Mouse (Mus musculus) hindbrain, embryonic 14.5 days (tissue): ENCODE results near the gene Rap1gap2. TPM values are rescaled to one million over a fixed set of nuclear protein-coding genes. Genes with fewer than 3 reads are reported as not detected.

Experiments
- ATAC-seq: fragments of 200-750 bp; cut with Nextera tagmentation; 2 replicates; pipeline ENCODE4 v1.8.0; 2017; ENCODE audit warnings: moderate number of reproducible peaks, mild to moderate bottlenecking, moderate TSS enrichment, moderate library complexity; ENCODE audit not compliant: low FRiP score
- DNase-seq: peaks from one replicate; pipeline ENCODE4 v3.0.0-alpha.2; 2015; ENCODE audit warnings: low spot score
- H3K27ac ChIP-seq: fragments of 300-500 bp; sonication (generic); 2 replicates; pipeline ENCODE4 v1.5.1; 2014; ENCODE audit warnings: mild to moderate bottlenecking, moderate library complexity
- H3K27me3 ChIP-seq: fragments of 300-500 bp; sonication (generic); 2 replicates; pipeline ENCODE4 v1.6.1; 2014; ENCODE audit warnings: mild to moderate bottlenecking, low read length, mixed read lengths; ENCODE audit not compliant: control insufficient read depth, insufficient read depth
- H3K36me3 ChIP-seq: fragments of 300-500 bp; sonication (generic); replicated peaks from 2 replicates; pipeline ENCODE4 v1.6.1; 2014; ENCODE audit not compliant: control insufficient read depth, insufficient read depth
- H3K4me1 ChIP-seq: fragments of 300-500 bp; sonication (generic); replicated peaks from 2 replicates; pipeline ENCODE4 v1.6.1; 2014; ENCODE audit warnings: antibody characterized with exemption, low read length, mixed read lengths; ENCODE audit not compliant: control insufficient read depth, insufficient read depth
- H3K4me2 ChIP-seq: fragments of 300-500 bp; sonication (generic); replicated peaks from 2 replicates; pipeline ENCODE4 v1.6.1; 2014; ENCODE audit warnings: mild to moderate bottlenecking, moderate library complexity
- H3K4me3 ChIP-seq: fragments of 300-500 bp; sonication (generic); replicated peaks from 2 replicates; pipeline ENCODE4 v1.5.1; 2014; ENCODE audit warnings: mild to moderate bottlenecking, low read length
- H3K9ac ChIP-seq: fragments of 300-500 bp; sonication (generic); 2 replicates; pipeline ENCODE4 v1.6.1; 2014
- H3K9me3 ChIP-seq: fragments of 300-500 bp; sonication (generic); 2 replicates; pipeline ENCODE4 v1.6.1; 2016; ENCODE audit warnings: low read length; ENCODE audit not compliant: control insufficient read depth
- WGBS: fragments of 180-500 bp; shearing (Covaris S2); extraction: QIAGEN DNeasy Blood & Tissue Kit; methylation state at CpG from one replicate; pipeline ENCODE4 v1.1.7; 2014; 5-methylcytosine and 5-hydroxymethylcytosine counted together
- polyA plus RNA-seq: library from polyadenylated mRNA; unstranded; fragments of >200 nt; fragmentation: Nextera tagmentation; extraction: Ambion mirVana; gene quantifications from 2 replicates; pipeline ENCODE4 v1.2.1, GENCODE M21; 2014

Rap1gap2 gene
- polyA plus RNA-seq, 1 experiment from 2014 or later, result 11.2 TPM

GRCm38 (mm10) chr11:74568004-74568403, 42.7 kb downstream of the Rap1gap2 start:
- Histone ChIP-seq H3K9ac (no peak overlapping the region), H3K27me3 (no peaks in the 10 kb centered on the region), H3K4me1 (0 out of 2 replicates have a peak, but pooled peaks cover 2% of the 10 kb centered on the region), H3K4me3 (no peak overlapping the region), H3K36me3 (no peaks in the 10 kb centered on the region), H3K9me3 (no peaks in the 10 kb centered on the region), H3K4me2 (no peak overlapping the region), H3K27ac (no peak overlapping the region)
- DNase-seq, result no peak
- ATAC-seq, result no peak
- WGBS, result 66% methylated on average over 3 of the region's 3 CpGs

GRCm38 (mm10) chr11:74566326-74566874, 44.3 kb downstream of the Rap1gap2 start:
- no peak for DNase-seq
- no peak overlapping the region for H3K4me2 ChIP-seq
- H3K36me3 ChIP-seq, result no peaks in the 10 kb centered on the region
- 87% methylated on average over 4 of the region's 4 CpGs for WGBS
- no peak for ATAC-seq
- no peak overlapping the region for H3K4me3 ChIP-seq
- 0 out of 2 replicates have a peak, but pooled peaks cover 2% of the 10 kb centered on the region for H3K4me1 ChIP-seq
- no peak overlapping the region for H3K9ac ChIP-seq
- H3K9me3 ChIP-seq, result no peaks in the 10 kb centered on the region
- H3K27me3 ChIP-seq, result no peaks in the 10 kb centered on the region
- H3K27ac ChIP-seq, result no peak overlapping the region

DNA sequence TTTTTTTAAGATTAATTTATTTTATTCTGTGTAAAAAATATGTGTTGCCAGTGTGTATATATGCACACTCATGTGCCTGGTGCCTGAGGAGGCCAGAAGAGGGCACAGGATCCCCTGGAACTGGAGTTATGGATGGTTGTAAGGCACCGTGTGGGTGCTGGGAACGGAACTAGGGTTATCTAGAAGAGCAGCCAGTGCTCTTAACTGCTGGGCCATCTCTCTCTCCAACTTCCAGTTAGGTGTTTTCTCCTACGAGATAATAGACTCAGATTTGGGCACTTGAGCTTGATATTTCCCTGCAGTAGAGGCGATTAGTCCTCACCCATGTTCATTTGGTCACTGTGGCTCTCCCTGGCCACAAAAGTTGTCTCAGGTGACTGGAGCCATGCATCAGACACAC, 49.3 kb downstream of the Rap1gap2 start:
- Histone ChIP-seq H3K27ac (no peak overlapping the region), H3K27me3 (no peaks in the 10 kb centered on the region), H3K9ac (no peak overlapping the region), H3K36me3 (no peaks in the 10 kb centered on the region), H3K9me3 (no peaks in the 10 kb centered on the region), H3K4me2 (no peak overlapping the region), H3K4me1 (no peaks in the 10 kb centered on the region), H3K4me3 (no peak overlapping the region)
- no peak for ATAC-seq
- 94% methylated on average over 4 of the region's 4 CpGs for WGBS
- DNase-seq, result no peak

GRCm38 (mm10) chr11:74560600-74561227, 50.0 kb downstream of the Rap1gap2 start:
- no peaks in the 10 kb centered on the region for H3K36me3 ChIP-seq
- no peaks in the 10 kb centered on the region for H3K27me3 ChIP-seq
- no peak overlapping the region for H3K9ac ChIP-seq
- H3K4me3 ChIP-seq, result no peak overlapping the region
- 89% methylated on average over 9 of the region's 9 CpGs for WGBS
- no peak overlapping the region for H3K4me2 ChIP-seq
- no peaks in the 10 kb centered on the region for H3K9me3 ChIP-seq
- no peak for ATAC-seq
- H3K4me1 ChIP-seq, result peaks cover 6% of the 10 kb centered on the region; the same call in 1 of the 2 replicates
- no peak overlapping the region for H3K27ac ChIP-seq
- no peak for DNase-seq

DNA sequence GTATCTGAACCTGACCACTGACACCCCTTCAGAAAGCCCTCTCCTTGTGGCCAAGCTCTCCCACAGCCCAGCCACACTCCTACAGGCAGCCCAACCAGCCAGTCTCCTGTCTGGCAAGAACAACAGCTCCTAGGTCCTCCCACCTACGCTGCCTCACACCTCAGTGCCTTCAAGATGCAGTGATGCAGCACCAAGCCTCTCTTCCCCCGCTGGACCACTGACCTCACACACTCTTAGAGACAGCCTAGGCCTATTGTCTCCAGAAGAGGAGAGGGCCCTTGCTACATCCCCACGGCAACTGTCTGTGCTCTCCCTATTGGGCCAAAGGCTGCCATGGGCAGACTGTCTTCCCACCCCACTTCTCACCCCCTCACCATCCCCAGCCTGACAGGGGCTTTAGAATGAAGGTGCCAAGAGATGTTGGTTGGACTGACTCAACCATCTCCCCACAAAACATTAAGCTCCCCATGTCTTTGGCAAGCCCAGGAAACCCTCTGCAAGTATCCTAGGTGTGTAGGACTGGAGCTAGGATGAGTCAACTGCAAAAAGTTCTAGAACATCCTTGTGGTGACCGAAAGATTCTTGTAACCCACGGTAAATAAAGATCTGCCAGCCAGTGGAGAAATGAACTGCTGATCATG, 50.8 kb downstream of the Rap1gap2 start:
- H3K27ac ChIP-seq, result no peak overlapping the region
- no peak overlapping the region for H3K9ac ChIP-seq
- H3K9me3 ChIP-seq, result no peaks in the 10 kb centered on the region
- ATAC-seq (no peak), DNase-seq (no peak)
- peaks cover 9% of the 10 kb centered on the region for H3K4me1 ChIP-seq
- no peak overlapping the region for H3K4me2 ChIP-seq
- H3K4me3 ChIP-seq, result no peak overlapping the region
- no peaks in the 10 kb centered on the region for H3K36me3 ChIP-seq
- no peaks in the 10 kb centered on the region for H3K27me3 ChIP-seq
- WGBS, result 60% methylated on average over 5 of the region's 5 CpGs

GRCm38 (mm10) chr11:74558933-74559332, 51.8 kb downstream of the Rap1gap2 start:
- H3K4me1 ChIP-seq, result peaks cover 15% of the 10 kb centered on the region
- ATAC-seq (no peak), DNase-seq (no peak)
- no peak overlapping the region for H3K27ac ChIP-seq
- no peak overlapping the region for H3K4me2 ChIP-seq
- no peak overlapping the region for H3K4me3 ChIP-seq
- H3K27me3 ChIP-seq, result no peaks in the 10 kb centered on the region
- no peak overlapping the region for H3K9ac ChIP-seq
- no peaks in the 10 kb centered on the region for H3K9me3 ChIP-seq
- H3K36me3 ChIP-seq, result no peaks in the 10 kb centered on the region
- WGBS, result 91% methylated on average over 5 of the region's 5 CpGs

GRCm38 (mm10) chr11:74557456-74558230, 53.1 kb downstream of the Rap1gap2 start:
- ATAC-seq (no peak), DNase-seq (no peak)

DNA sequence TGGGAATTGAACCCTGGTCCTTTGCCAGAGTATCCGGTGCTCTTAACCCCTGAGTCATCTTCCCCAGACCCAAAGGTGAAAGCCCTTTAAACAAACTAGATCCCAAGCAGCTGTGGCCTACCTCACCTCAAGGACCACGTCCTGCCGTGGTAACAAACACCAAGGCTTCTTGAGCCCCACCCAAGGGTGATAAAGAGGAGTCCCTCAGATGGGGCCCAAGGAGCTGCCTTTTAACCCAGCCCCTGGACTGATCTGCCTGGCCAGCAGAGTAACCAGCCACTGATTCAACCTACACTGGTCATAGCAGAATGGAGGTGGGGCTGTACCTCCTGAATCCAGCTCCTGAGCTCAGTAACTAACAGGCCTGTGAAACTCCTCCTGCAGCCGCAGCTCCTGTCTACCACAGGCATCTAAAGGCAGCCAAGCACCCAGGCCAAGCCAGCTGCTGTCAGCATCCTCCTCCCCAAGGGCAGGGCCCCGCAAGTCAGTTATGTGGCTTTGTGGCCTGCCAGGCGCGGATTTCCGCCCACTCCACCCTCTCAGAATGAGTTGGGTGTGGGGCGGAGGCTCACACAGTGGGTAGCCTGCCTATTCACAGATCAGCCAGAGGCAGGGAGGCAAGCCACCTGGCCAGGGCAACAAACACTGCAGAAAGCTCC, 54.9 kb downstream of the Rap1gap2 start:
- no peak for DNase-seq
- Histone ChIP-seq H3K4me2 (no peak overlapping the region), H3K4me3 (no peak overlapping the region), H3K4me1 (peaks cover 15% of the 10 kb centered on the region), H3K9me3 (no peaks in the 10 kb centered on the region), H3K9ac (0 out of 2 replicates have a peak overlapping the region, but pooled peaks have one; percentile 4), H3K27ac (peak overlapping the region; percentile 86), H3K36me3 (no peaks in the 10 kb centered on the region), H3K27me3 (no peaks in the 10 kb centered on the region)
- 39% methylated on average over 9 of the region's 9 CpGs for WGBS
- no peak for ATAC-seq

More at GRCm38 (mm10) chr11:74557456-74558230, 53.1 kb downstream of the Rap1gap2 start:
- Histone ChIP-seq H3K27ac (no peak overlapping the region), H3K36me3 (no peaks in the 10 kb centered on the region), H3K4me1 (peaks cover 15% of the 10 kb centered on the region), H3K9ac (no peak overlapping the region), H3K9me3 (no peaks in the 10 kb centered on the region), H3K4me2 (no peak overlapping the region), H3K27me3 (no peaks in the 10 kb centered on the region), H3K4me3 (no peak overlapping the region)
- 70% methylated on average over 11 of the region's 11 CpGs for WGBS
